Mouse (Mus musculus): ENCODE results near the gene Gm49353.
A peak's percentile ranks its signal among the peaks of the same experiment; 100 is the strongest.

Gm49353 gene

GRCm38 (mm10) chr10:29198642-29199041 lies at the start of gene Gm49353:
Gene Gm49353 (plus strand): TSS chr10:29198954.
- DNase-seq = no peak

- no peak for DNase-seq
Observed at GRCm38 (mm10) chr10:29155304-29155703, 43.5 kb upstream of the Gm49353 start.

- DNase-seq = no peak
Observed at GRCm38 (mm10) chr10:29161664-29162063, 37.1 kb upstream of the Gm49353 start.

- no peak for DNase-seq
Observed at GRCm38 (mm10) chr10:29173778-29174177, 25.0 kb upstream of the Gm49353 start.

- no peak for DNase-seq
Observed at GRCm38 (mm10) chr10:29175656-29176055, 23.1 kb upstream of the Gm49353 start.

- no peak for DNase-seq
Observed at GRCm38 (mm10) chr10:29176881-29177280, 21.9 kb upstream of the Gm49353 start.

GRCm38 (mm10) chr10:29178003-29178402 lies 20.8 kb upstream of the Gm49353 start:
- DNase-seq = no peak

GRCm38 (mm10) chr10:29180210-29180609 lies 18.5 kb upstream of the Gm49353 start:
- no peak for DNase-seq

GRCm38 (mm10) chr10:29181046-29181445 lies 17.7 kb upstream of the Gm49353 start:
- DNase-seq = no peak

- no peak for DNase-seq
Observed at GRCm38 (mm10) chr10:29193769-29194168, 5.0 kb upstream of the Gm49353 start.

GRCm38 (mm10) chr10:29196811-29197210 lies 1.9 kb upstream of the Gm49353 start:
- no peak for DNase-seq

GRCm38 (mm10) chr10:29199835-29200234 lies 1.1 kb downstream of the Gm49353 start:
- no peak for DNase-seq

GRCm38 (mm10) chr10:29200609-29201008 lies 1.9 kb downstream of the Gm49353 start:
- DNase-seq = no peak

GRCm38 (mm10) chr10:29206730-29207129 lies 8.0 kb downstream of the Gm49353 start:
- no peak for DNase-seq

GRCm38 (mm10) chr10:29208735-29209134 lies 10.0 kb downstream of the Gm49353 start:
- DNase-seq = no peak

- peak; percentile 3 for DNase-seq
Observed at GRCm38 (mm10) chr10:29211453-29211852, 12.7 kb downstream of the Gm49353 start, which contains the start of gene 9330159F19Rik. Gene 9330159F19Rik (plus strand): TSS chr10:29211606.

- no peak for DNase-seq
Observed at GRCm38 (mm10) chr10:29213534-29214100, 14.9 kb downstream of the Gm49353 start.

- no peak for DNase-seq
Observed at GRCm38 (mm10) chr10:29216957-29217356, 18.2 kb downstream of the Gm49353 start.

- DNase-seq = no peak
Observed at GRCm38 (mm10) chr10:29217451-29217850, 18.7 kb downstream of the Gm49353 start.

GRCm38 (mm10) chr10:29225329-29225728 lies 26.6 kb downstream of the Gm49353 start:
- DNase-seq = no peak

GRCm38 (mm10) chr10:29231208-29231607 lies 32.5 kb downstream of the Gm49353 start:
- DNase-seq = no peak
